Mouse (Mus musculus): ENCODE data around the gene Nudt4. TPM values are rescaled to one million over a fixed set of nuclear protein-coding genes. Genes with fewer than 3 reads are reported as not detected.
"Not testable (repeated sequence)": the region's sequence is repeated elsewhere in the genome, so short reads cannot be mapped to it uniquely, and the experiment has no call there.

Nudt4 gene
- polyA plus RNA-seq, 1 experiment from 2014 or later: 82.2 TPM

- H3K9me3 ChIP-seq (replicated peaks): no peaks in the 10 kb centered on the region
- no peak overlapping the region for H3K4me2 ChIP-seq (replicated peaks)
- no peak overlapping the region for H3K4me3 ChIP-seq (replicated peaks)
- no peak overlapping the region for H3K27ac ChIP-seq (replicated peaks)
- no peaks in the 10 kb centered on the region for H3K27me3 ChIP-seq
- ATAC-seq (ENCODE audit: insufficient number of reproducible peaks, low FRiP score, low TSS enrichment, low read depth): no peak
- no peaks in the 10 kb centered on the region for H3K4me1 ChIP-seq
- no peak overlapping the region for H3K9ac ChIP-seq
- H3K36me3 ChIP-seq: peaks cover 24% of the 10 kb centered on the region; the same call in 1 of the 2 replicates
Measured at GRCm38 (mm10) chr10:95551752-95552151, 12.2 kb downstream of the Nudt4 start.

GRCm38 (mm10) chr10:95550506-95550905, 13.4 kb downstream of the Nudt4 start:
- H3K4me3 ChIP-seq (replicated peaks): no peak overlapping the region
- no peaks in the 10 kb centered on the region for H3K27me3 ChIP-seq
- no peaks in the 10 kb centered on the region for H3K9me3 ChIP-seq (replicated peaks)
- H3K36me3 ChIP-seq: peaks cover 34% of the 10 kb centered on the region
- no peak overlapping the region for H3K27ac ChIP-seq (replicated peaks)
- H3K4me1 ChIP-seq: no peaks in the 10 kb centered on the region
- H3K4me2 ChIP-seq (replicated peaks): no peak overlapping the region
- ATAC-seq (ENCODE audit: insufficient number of reproducible peaks, low FRiP score, low TSS enrichment, low read depth): no peak
- H3K9ac ChIP-seq: no peak overlapping the region
- 62% methylated on average over 1 of the region's 1 CpGs for WGBS

GRCm38 (mm10) chr10:95549080-95549479, 14.9 kb downstream of the Nudt4 start:
- H3K4me2 ChIP-seq (replicated peaks); H3K27me3 ChIP-seq; H3K27ac ChIP-seq (replicated peaks); H3K4me3 ChIP-seq (replicated peaks); ATAC-seq (ENCODE audit: insufficient number of reproducible peaks, low FRiP score, low TSS enrichment, low read depth); H3K4me1 ChIP-seq; H3K9ac ChIP-seq; H3K9me3 ChIP-seq (replicated peaks): not testable (repeated sequence)
- peaks cover 47% of the 10 kb centered on the region for H3K36me3 ChIP-seq
- 70% methylated on average over 5 of the region's 5 CpGs for WGBS

GRCm38 (mm10) chr10:95548154-95548826, 15.7 kb downstream of the Nudt4 start:
- 80% methylated on average over 11 of the region's 11 CpGs for WGBS
- Histone ChIP-seq H3K27me3 (no peaks in the 10 kb centered on the region), H3K9me3 (replicated peaks) (no peaks in the 10 kb centered on the region), H3K27ac (replicated peaks) (no peak overlapping the region), H3K4me3 (replicated peaks) (no peak overlapping the region), H3K4me1 (0 out of 2 replicates have a peak, but pooled peaks cover 6% of the 10 kb centered on the region), H3K9ac (no peak overlapping the region), H3K4me2 (replicated peaks) (no peak overlapping the region), H3K36me3 (peaks cover 49% of the 10 kb centered on the region)
- no peak for ATAC-seq (ENCODE audit: insufficient number of reproducible peaks, low FRiP score, low TSS enrichment, low read depth)

GRCm38 (mm10) chr10:95546178-95546577, 17.8 kb downstream of the Nudt4 start:
- WGBS: 97% methylated on average over 2 of the region's 2 CpGs
- no peaks in the 10 kb centered on the region for H3K9me3 ChIP-seq (replicated peaks)
- no peak overlapping the region for H3K4me3 ChIP-seq (replicated peaks)
- peaks cover 49% of the 10 kb centered on the region for H3K36me3 ChIP-seq
- H3K27me3 ChIP-seq: no peaks in the 10 kb centered on the region
- H3K4me2 ChIP-seq (replicated peaks): no peak overlapping the region
- H3K4me1 ChIP-seq: 0 out of 2 replicates have a peak, but pooled peaks cover 6% of the 10 kb centered on the region
- no peak overlapping the region for H3K9ac ChIP-seq
- ATAC-seq (ENCODE audit: insufficient number of reproducible peaks, low FRiP score, low TSS enrichment, low read depth): no peak
- H3K27ac ChIP-seq (replicated peaks): no peak overlapping the region

- Histone ChIP-seq H3K4me3 (replicated peaks) (no peak overlapping the region), H3K36me3 (peaks cover 42% of the 10 kb centered on the region), H3K9ac (no peak overlapping the region), H3K4me1 (0 out of 2 replicates have a peak, but pooled peaks cover 6% of the 10 kb centered on the region), H3K27ac (replicated peaks) (peak overlapping the region; percentile 39; the same call in 1 of the 2 replicates), H3K4me2 (replicated peaks) (no peak overlapping the region), H3K9me3 (replicated peaks) (no peaks in the 10 kb centered on the region), H3K27me3 (no peaks in the 10 kb centered on the region)
- WGBS: 57% methylated on average over 4 of the region's 4 CpGs
- ATAC-seq (ENCODE audit: insufficient number of reproducible peaks, low FRiP score, low TSS enrichment, low read depth): peak; percentile 70
Measured at GRCm38 (mm10) chr10:95545051-95545450, 18.9 kb downstream of the Nudt4 start.

- Histone ChIP-seq H3K36me3 (peaks cover 38% of the 10 kb centered on the region), H3K4me3 (replicated peaks) (no peak overlapping the region), H3K4me2 (replicated peaks) (no peak overlapping the region), H3K27me3 (no peaks in the 10 kb centered on the region), H3K27ac (replicated peaks) (peak overlapping the region; percentile 39; the same call in 1 of the 2 replicates), H3K9me3 (replicated peaks) (no peaks in the 10 kb centered on the region), H3K9ac (no peak overlapping the region), H3K4me1 (0 out of 2 replicates have a peak, but pooled peaks cover 6% of the 10 kb centered on the region)
- 74% methylated on average over 2 of the region's 2 CpGs for WGBS
- no peak for ATAC-seq (ENCODE audit: insufficient number of reproducible peaks, low FRiP score, low TSS enrichment, low read depth)
Measured at GRCm38 (mm10) chr10:95544651-95545050, 19.3 kb downstream of the Nudt4 start.

- no peak overlapping the region for H3K4me2 ChIP-seq (replicated peaks)
- H3K27ac ChIP-seq (replicated peaks): no peak overlapping the region
- H3K9me3 ChIP-seq (replicated peaks): no peaks in the 10 kb centered on the region
- H3K4me1 ChIP-seq: peaks cover 11% of the 10 kb centered on the region; the same call in 1 of the 2 replicates
- no peak overlapping the region for H3K4me3 ChIP-seq (replicated peaks)
- ATAC-seq (ENCODE audit: insufficient number of reproducible peaks, low FRiP score, low TSS enrichment, low read depth): no peak
- H3K9ac ChIP-seq: no peak overlapping the region
- no peaks in the 10 kb centered on the region for H3K27me3 ChIP-seq
- H3K36me3 ChIP-seq: peaks cover 34% of the 10 kb centered on the region
Measured at GRCm38 (mm10) chr10:95544004-95544403, 19.9 kb downstream of the Nudt4 start.

GRCm38 (mm10) chr10:95543377-95543776, 20.6 kb downstream of the Nudt4 start:
- 65% methylated on average over 2 of the region's 2 CpGs for WGBS
- ATAC-seq (ENCODE audit: insufficient number of reproducible peaks, low FRiP score, low TSS enrichment, low read depth): no peak
- H3K9ac ChIP-seq: no peak overlapping the region
- no peaks in the 10 kb centered on the region for H3K9me3 ChIP-seq (replicated peaks)
- H3K4me2 ChIP-seq (replicated peaks): no peak overlapping the region
- peaks cover 31% of the 10 kb centered on the region for H3K36me3 ChIP-seq
- no peak overlapping the region for H3K27ac ChIP-seq (replicated peaks)
- peaks cover 11% of the 10 kb centered on the region; the same call in 1 of the 2 replicates for H3K4me1 ChIP-seq
- no peaks in the 10 kb centered on the region for H3K27me3 ChIP-seq
- no peak overlapping the region for H3K4me3 ChIP-seq (replicated peaks)

- H3K4me2 ChIP-seq (replicated peaks): no peak overlapping the region
- H3K4me3 ChIP-seq (replicated peaks): no peak overlapping the region
- H3K36me3 ChIP-seq: peaks cover 27% of the 10 kb centered on the region
- no peaks in the 10 kb centered on the region for H3K27me3 ChIP-seq
- no peak overlapping the region for H3K27ac ChIP-seq (replicated peaks)
- 91% methylated on average over 4 of the region's 4 CpGs for WGBS
- ATAC-seq (ENCODE audit: insufficient number of reproducible peaks, low FRiP score, low TSS enrichment, low read depth): no peak
- no peaks in the 10 kb centered on the region for H3K9me3 ChIP-seq (replicated peaks)
- H3K4me1 ChIP-seq: peaks cover 11% of the 10 kb centered on the region; the same call in 1 of the 2 replicates
- H3K9ac ChIP-seq: no peak overlapping the region
Measured at GRCm38 (mm10) chr10:95542916-95543315, 21.0 kb downstream of the Nudt4 start.

- Histone ChIP-seq H3K4me3 (replicated peaks) (no peak overlapping the region), H3K27me3 (no peaks in the 10 kb centered on the region), H3K9me3 (replicated peaks) (no peaks in the 10 kb centered on the region), H3K4me1 (peaks cover 11% of the 10 kb centered on the region; the same call in 1 of the 2 replicates), H3K27ac (replicated peaks) (no peak overlapping the region), H3K4me2 (replicated peaks) (no peak overlapping the region), H3K36me3 (peaks cover 9% of the 10 kb centered on the region; the same call in 1 of the 2 replicates), H3K9ac (no peak overlapping the region)
- ATAC-seq (ENCODE audit: insufficient number of reproducible peaks, low FRiP score, low TSS enrichment, low read depth): no peak
- WGBS: 89% methylated on average over 3 of the region's 3 CpGs
Measured at GRCm38 (mm10) chr10:95539841-95540240, 24.1 kb downstream of the Nudt4 start.

GRCm38 (mm10) chr10:95539260-95539659, 24.7 kb downstream of the Nudt4 start:
- Histone ChIP-seq H3K9me3 (replicated peaks) (no peaks in the 10 kb centered on the region), H3K4me2 (replicated peaks) (no peak overlapping the region), H3K4me1 (peaks cover 8% of the 10 kb centered on the region; the same call in 1 of the 2 replicates), H3K27me3 (no peaks in the 10 kb centered on the region), H3K9ac (no peak overlapping the region), H3K4me3 (replicated peaks) (no peak overlapping the region), H3K36me3 (peaks cover 4% of the 10 kb centered on the region; the same call in 1 of the 2 replicates), H3K27ac (replicated peaks) (no peak overlapping the region)
- ATAC-seq (ENCODE audit: insufficient number of reproducible peaks, low FRiP score, low TSS enrichment, low read depth): no peak
- 75% methylated on average over 3 of the region's 3 CpGs for WGBS

Measured in embryonic facial prominence, embryonic 15.5 days (tissue).